Mouse (Mus musculus) MEL (cell line): ENCODE measurements around the gene Acot11. TPM values are rescaled to one million over a fixed set of nuclear protein-coding genes. Genes with fewer than 3 reads are reported as not detected.

Experiments
- DNase-seq: peaks from one replicate; pipeline ENCODE4 v3.0.0; 2011; ENCODE audit warnings: low read depth, low spot score
- H3K27ac ChIP-seq: 2 replicates; pipeline ENCODE4 v1.5.1; 2012; ENCODE audit warnings: low read depth, mild to moderate bottlenecking, control low read depth, low read length, moderate library complexity; ENCODE audit not compliant: control insufficient read depth
- H3K27me3 ChIP-seq, 2 experiments: fragments of 150-350 bp in 1 of 2; sonication (generic) in 1 of 2; 2 replicates each; pipeline ENCODE4 v1.6.1; 2012; ENCODE audit warnings: low read length in 2 of 2, mild to moderate bottlenecking in 2 of 2, improper control_type of control experiment in 1 of 2, moderate library complexity in 1 of 2; ENCODE audit not compliant: insufficient read depth in 2 of 2, control insufficient read depth in 1 of 2
- H3K36me3 ChIP-seq, 2 experiments: 2 replicates each; pipeline ENCODE4 v1.6.1; 2012 to 2014; ENCODE audit warnings: low read length in 2 of 2, improper control_type of control experiment in 1 of 2, inconsistent platforms in 1 of 2, mild to moderate bottlenecking in 1 of 2; ENCODE audit not compliant: insufficient read depth in 2 of 2, control insufficient read depth in 1 of 2
- H3K4me1 ChIP-seq, 2 experiments: fragments of 150-350 bp in 1 of 2; sonication (generic) in 1 of 2; 2 replicates each; pipeline ENCODE4 v1.6.1; 2012; ENCODE audit warnings: low read length in 2 of 2, improper control_type of control experiment in 1 of 2, mild to moderate bottlenecking in 1 of 2; ENCODE audit not compliant: insufficient read depth in 2 of 2, control insufficient read depth in 1 of 2
- H3K4me3 ChIP-seq, 2 experiments: fragments of 150-350 bp in 1 of 2; sonication (generic) in 1 of 2; 2 replicates each; pipeline ENCODE4 v1.5.1; 2012; ENCODE audit warnings: low read depth in 2 of 2, low read length in 2 of 2, mild to moderate bottlenecking in 2 of 2, moderate library complexity in 2 of 2, control low read depth in 1 of 2, improper control_type of control experiment in 1 of 2; ENCODE audit not compliant: control insufficient read depth in 1 of 2, insufficient read depth in 1 of 2
- H3K79me2 ChIP-seq: 2 replicates; pipeline ENCODE4 v1.6.1; 2012; ENCODE audit warnings: mild to moderate bottlenecking, low read length, moderate library complexity; ENCODE audit not compliant: control insufficient read depth, poor library complexity, insufficient read depth
- H3K9ac ChIP-seq: 2 replicates; pipeline ENCODE4 v1.6.1; 2012; ENCODE audit warnings: low read depth, mild to moderate bottlenecking, control low read depth, low read length, moderate library complexity; ENCODE audit not compliant: control insufficient read depth, poor library complexity, severe bottlenecking
- H3K9me3 ChIP-seq: fragments of 150-350 bp; sonication (generic); replicated peaks from 2 replicates; pipeline ENCODE4 v1.6.1; 2012; ENCODE audit warnings: mild to moderate bottlenecking, low read length, improper control_type of control experiment, moderate library complexity; ENCODE audit not compliant: insufficient read depth
- BHLHE40 ChIP-seq: IDR thresholded peaks from 2 replicates; pipeline ENCODE4 v1.6.1; 2012; ENCODE audit warnings: low read depth, mild to moderate bottlenecking, inconsistent platforms, low read length, improper control_type of control experiment, borderline replicate concordance
- CHD1 ChIP-seq: IDR thresholded peaks from 2 replicates; pipeline ENCODE4 v1.6.1; 2012; ENCODE audit warnings: low read depth, mild to moderate bottlenecking, inconsistent platforms, low read length, improper control_type of control experiment
- CTCF ChIP-seq, 3 experiments: IDR thresholded peaks in 2 of 3; conservative IDR thresholded peaks in 1 of 3; 2 replicates each; pipeline ENCODE4 v1.5.1; 2011 to 2012; ENCODE audit warnings: low read length in 3 of 3, low read depth in 2 of 3, mild to moderate bottlenecking in 2 of 3, improper control_type of control experiment in 1 of 3, inconsistent platforms in 1 of 3, mixed read lengths in 1 of 3, moderate library complexity in 1 of 3; ENCODE audit not compliant: control insufficient read depth in 1 of 3, insufficient read depth in 1 of 3, poor library complexity in 1 of 3, severe bottlenecking in 1 of 3
- E2F4 ChIP-seq: IDR thresholded peaks from 2 replicates; pipeline ENCODE4 v1.6.1; 2011; ENCODE audit warnings: low read depth, low read length, improper control_type of control experiment, borderline replicate concordance
- GATA1 ChIP-seq: IDR thresholded peaks from 2 replicates; pipeline ENCODE4 v1.6.1; 2011; ENCODE audit warnings: low read depth, low read length, improper control_type of control experiment
- MAFK ChIP-seq: IDR thresholded peaks from 2 replicates; pipeline ENCODE4 v1.6.1; 2011; ENCODE audit warnings: low read depth, mild to moderate bottlenecking, low read length, improper control_type of control experiment, borderline replicate concordance
- MAX ChIP-seq: IDR thresholded peaks from 2 replicates; pipeline ENCODE4 v1.6.1; 2011; ENCODE audit warnings: low read length, improper control_type of control experiment
- MAZ ChIP-seq: IDR thresholded peaks from 2 replicates; pipeline ENCODE4 v1.6.1; 2012; ENCODE audit warnings: low read depth, mild to moderate bottlenecking, inconsistent platforms, low read length, improper control_type of control experiment
- MEF2A ChIP-seq: IDR thresholded peaks from 2 replicates; pipeline ENCODE4 v1.6.1; 2014; ENCODE audit warnings: low read depth, mild to moderate bottlenecking, inconsistent platforms, low read length, improper control_type of control experiment; ENCODE audit not compliant: poor library complexity, insufficient replicate concordance, severe bottlenecking; ENCODE audit errors: extremely low read depth
- RAD21 ChIP-seq: IDR thresholded peaks from 2 replicates; pipeline ENCODE4 v1.6.1; 2011; ENCODE audit warnings: mild to moderate bottlenecking, low read depth, low read length, improper control_type of control experiment
- SIN3A ChIP-seq: IDR thresholded peaks from 2 replicates; pipeline ENCODE4 v1.6.1; 2012; ENCODE audit warnings: low read length, improper control_type of control experiment, inconsistent platforms
- TAL1 ChIP-seq: IDR thresholded peaks from 2 replicates; pipeline ENCODE4 v1.6.1; 2012; ENCODE audit warnings: mild to moderate bottlenecking, inconsistent platforms, low read length, moderate library complexity, mixed read lengths
- TBP ChIP-seq: IDR thresholded peaks from 2 replicates; pipeline ENCODE4 v1.8.0; 2011; ENCODE audit warnings: low read depth, low read length, improper control_type of control experiment
- UBTF ChIP-seq: IDR thresholded peaks from 2 replicates; pipeline ENCODE4 v1.6.1; 2012; ENCODE audit warnings: low read depth, mild to moderate bottlenecking, inconsistent platforms, low read length, improper control_type of control experiment, moderate library complexity, borderline replicate concordance; ENCODE audit not compliant: insufficient read depth
- USF1 ChIP-seq: IDR thresholded peaks from 2 replicates; pipeline ENCODE4 v1.6.1; 2014; ENCODE audit warnings: low read depth, mild to moderate bottlenecking, inconsistent platforms, low read length, improper control_type of control experiment, moderate library complexity
- USF2 ChIP-seq, 2 experiments: IDR thresholded peaks; 2 replicates each; pipeline ENCODE4 v1.6.1; 2011 to 2012; ENCODE audit warnings: improper control_type of control experiment in 2 of 2, low read length in 2 of 2, borderline replicate concordance in 1 of 2, inconsistent platforms in 1 of 2, low read depth in 1 of 2, mild to moderate bottlenecking in 1 of 2; ENCODE audit not compliant: insufficient read depth in 1 of 2
- ZKSCAN1 ChIP-seq: IDR thresholded peaks from 2 replicates; pipeline ENCODE4 v1.6.1; 2012; ENCODE audit warnings: low read depth, mild to moderate bottlenecking, inconsistent platforms, low read length, improper control_type of control experiment, moderate library complexity
- ZMIZ1 ChIP-seq: IDR thresholded peaks from 2 replicates; pipeline ENCODE4 v1.6.1; 2012; ENCODE audit warnings: low read depth, mild to moderate bottlenecking, inconsistent platforms, low read length, improper control_type of control experiment, moderate library complexity
- polyA plus RNA-seq, 2 experiments: library from polyadenylated mRNA; stranded (reverse) in 1 of 2; unstranded in 1 of 2; fragments of >175 nt in 1 of 2; fragments of >200 nt in 1 of 2; gene quantifications; 2 replicates each; pipeline versions ENCODE4 v1.2.1 to v1.2.4; 2012; ENCODE audit warnings: low replicate concordance in 2 of 2, low read depth in 1 of 2; ENCODE audit not compliant: insufficient read length in 2 of 2, insufficient read depth in 1 of 2, missing spikeins in 1 of 2
- total RNA-seq: library from RNA; depleted of rRNA; stranded (reverse); fragments of 300-350 nt; gene quantifications from 2 replicates; pipeline ENCODE4 v1.2.3, GENCODE M21; 2012

Acot11 gene
- total and polyA plus RNA-seq, 3 experiments: 1.5 to 2.5 TPM; not detected in 1

DNA sequence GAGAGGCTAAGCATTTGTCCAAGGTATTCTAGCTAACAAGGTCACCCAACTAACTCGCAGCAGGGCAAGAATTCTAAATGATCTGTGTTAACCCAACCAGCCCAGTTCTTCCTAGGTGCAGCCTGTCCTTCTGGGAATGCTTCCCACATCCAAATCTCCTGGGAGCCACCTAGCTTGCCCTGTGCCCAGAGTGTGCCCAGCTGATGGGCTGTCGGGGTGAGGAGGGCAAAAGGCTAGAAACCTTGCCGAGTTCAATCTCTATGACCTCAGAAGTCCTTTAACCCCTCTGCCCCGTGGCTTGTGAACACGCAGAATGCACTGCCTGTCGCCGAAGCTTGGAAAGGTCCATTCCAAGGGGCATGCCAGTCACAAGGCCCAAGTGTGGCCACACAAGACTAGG is 40.6 kb downstream of the Acot11 start:
- Histone ChIP-seq H3K27me3 (no peaks in the 10 kb centered on the region), H3K4me3 (no peak overlapping the region), H3K4me1 (no peaks in the 10 kb centered on the region), H3K79me2 (no peaks in the 10 kb centered on the region), H3K9me3 (no peaks in the 10 kb centered on the region), H3K27ac (no peak overlapping the region), H3K9ac (no peak overlapping the region), H3K36me3 (no peaks in the 10 kb centered on the region)
- no peak for DNase-seq
- TF ChIP-seq USF1: no peak

- TF ChIP-seq BHLHE40: no peak
- TF ChIP-seq GATA1: no peak
- no peak for TF ChIP-seq TAL1
- TF ChIP-seq TBP: no peak
- no peak for TF ChIP-seq MAFK
- no peak for TF ChIP-seq MEF2A
- TF ChIP-seq MAX: no peak
- no peak for TF ChIP-seq CHD1
- TF ChIP-seq ZMIZ1: no peak
- TF ChIP-seq USF2 (IDR thresholded peaks at IDR 0.05; ENCODE audit: borderline replicate concordance in 1 of 2, insufficient read depth in 1 of 2, low read depth in 1 of 2, low read length in 2 of 2): no peak
- TF ChIP-seq E2F4: no peak
- no peak for TF ChIP-seq SIN3A
- TF ChIP-seq CTCF (IDR thresholded peaks at IDR 0.05 in 2 of 3, conservative IDR thresholded peaks at IDR 0.05 in 1 of 3; ENCODE audit: control insufficient read depth in 1 of 3, insufficient read depth in 1 of 3, low read depth in 2 of 3, low read length in 3 of 3, poor library complexity in 1 of 3, severe bottlenecking in 1 of 3): no peak
- no peak for TF ChIP-seq RAD21
- no peak for TF ChIP-seq UBTF
- no peak for TF ChIP-seq USF1
- TF ChIP-seq MAZ: no peak
- TF ChIP-seq ZKSCAN1: no peak
- Histone ChIP-seq H3K9ac (no peak overlapping the region), H3K9me3 (no peaks in the 10 kb centered on the region), H3K79me2 (no peaks in the 10 kb centered on the region), H3K27me3 (no peaks in the 10 kb centered on the region), H3K27ac (no peak overlapping the region), H3K36me3 (no peaks in the 10 kb centered on the region), H3K4me1 (no peaks in the 10 kb centered on the region), H3K4me3 (no peak overlapping the region)
- DNase-seq: no peak
Observed at GRCm38 (mm10) chr4:106751726-106752125, 53.1 kb downstream of the Acot11 start.
